Mouse (Mus musculus): ENCODE measurements around the gene Mad1l1.

- TF ChIP-seq CTCF (IDR thresholded peaks at IDR 0.05; ENCODE audit: insufficient read depth, low read depth, low read length): no peak
- TF ChIP-seq POLR2A (IDR thresholded peaks at IDR 0.05; ENCODE audit: insufficient read depth, low read depth, low read length): no peak
Observed at GRCm38 (mm10) chr5:140254656-140255055, 66.7 kb downstream of the Mad1l1 start.
